Mouse (Mus musculus) heart, adult 2 months (tissue): ENCODE results near the gene Mt2.

ENCODE experiments used
- CTCF ChIP-seq: fragments of 200-600 bp; IDR thresholded peaks from 2 replicates; pipeline ENCODE4 v1.8.1; 2022; ENCODE audit warnings: antibody characterized with exemption, mild to moderate bottlenecking, moderate library complexity
- EP300 ChIP-seq: fragments of 200-500 bp; IDR thresholded peaks from 2 replicates; pipeline ENCODE4 v1.6.1; 2011; ENCODE audit warnings: low read depth, low read length, control low read depth; ENCODE audit not compliant: insufficient read depth
- POLR2A ChIP-seq: fragments of 200-500 bp; IDR thresholded peaks from 2 replicates; pipeline ENCODE4 v1.6.1; 2011; ENCODE audit warnings: mild to moderate bottlenecking, low read depth, low read length, control low read depth; ENCODE audit not compliant: insufficient read depth

- TF ChIP-seq POLR2A (no peak), CTCF (no peak), EP300 (no peak)
Measured at GRCm38 (mm10) chr8:94135556-94135955, 36.9 kb upstream of the Mt2 start.
